Mouse (Mus musculus) CD4-positive, CD25-positive, alpha-beta regulatory T cell, adult 2 months (primary cell): Measurements from ENCODE around the gene Atl3.

Experiments used
- DNase-seq: peaks from one replicate; pipeline ENCODE4 v3.0.0-alpha.2; 2012; ENCODE audit warnings: low read depth, low spot score

Gene Atl3

GRCm38 (mm10) chr19:7498816-7499215 lies 5.0 kb downstream of the Atl3 start:
- peak; percentile 17 for DNase-seq

- no peak for DNase-seq
Observed at GRCm38 (mm10) chr19:7500701-7501100, 6.9 kb downstream of the Atl3 start.

- DNase-seq, result no peak
Observed at GRCm38 (mm10) chr19:7502432-7502831, 8.6 kb downstream of the Atl3 start.

- DNase-seq, result no peak
Observed at GRCm38 (mm10) chr19:7506321-7506720, 12.5 kb downstream of the Atl3 start.

GRCm38 (mm10) chr19:7508026-7508425 lies 14.2 kb downstream of the Atl3 start:
- DNase-seq, result no peak

GRCm38 (mm10) chr19:7516437-7516836 lies 22.6 kb downstream of the Atl3 start:
- DNase-seq, result no peak

- DNase-seq, result no peak
Observed at GRCm38 (mm10) chr19:7521619-7522018, 27.8 kb downstream of the Atl3 start.

- no peak for DNase-seq
Observed at GRCm38 (mm10) chr19:7522856-7523255, 29.0 kb downstream of the Atl3 start.

- DNase-seq, result peak; percentile 42
Observed at GRCm38 (mm10) chr19:7523292-7523691, 29.5 kb downstream of the Atl3 start.

- no peak for DNase-seq
Observed at GRCm38 (mm10) chr19:7523781-7524180, 29.9 kb downstream of the Atl3 start.

- no peak for DNase-seq
Observed at GRCm38 (mm10) chr19:7524879-7525278, 31.0 kb downstream of the Atl3 start.

GRCm38 (mm10) chr19:7528639-7529428 lies 35.0 kb downstream of the Atl3 start:
- DNase-seq, result peak; percentile 80

GRCm38 (mm10) chr19:7531906-7532305 lies 38.1 kb downstream of the Atl3 start:
- DNase-seq, result no peak

- DNase-seq, result no peak
Observed at GRCm38 (mm10) chr19:7533891-7534290, 40.1 kb downstream of the Atl3 start.

- no peak for DNase-seq
Observed at GRCm38 (mm10) chr19:7548924-7549323, 55.1 kb downstream of the Atl3 start.

GRCm38 (mm10) chr19:7551550-7552300 lies 57.9 kb downstream of the Atl3 start:
- DNase-seq, result no peak

- DNase-seq, result no peak
Observed at GRCm38 (mm10) chr19:7552301-7552673, 58.4 kb downstream of the Atl3 start.

GRCm38 (mm10) chr19:7553441-7553840 lies 59.6 kb downstream of the Atl3 start:
- no peak for DNase-seq

- DNase-seq, result no peak
Observed at GRCm38 (mm10) chr19:7554881-7555280, 61.0 kb downstream of the Atl3 start.

- DNase-seq, result no peak
Observed at GRCm38 (mm10) chr19:7556641-7557040, 62.8 kb downstream of the Atl3 start.

- peak; percentile 75 for DNase-seq
Observed at GRCm38 (mm10) chr19:7557328-7557822, 63.5 kb downstream of the Atl3 start, which contains the start of gene Pla2g16. Pla2g16 (plus strand) TSS chr19:7557459.

GRCm38 (mm10) chr19:7557844-7558243 lies 64.0 kb downstream of the Atl3 start:
- DNase-seq, result no peak

- DNase-seq, result peak; percentile 60
Observed at GRCm38 (mm10) chr19:7558675-7559074, 64.8 kb downstream of the Atl3 start.
